Mouse (Mus musculus) heart, embryonic 13.5 days (tissue): ENCODE measurements around the gene Anxa4. TPM values are rescaled to one million over a fixed set of nuclear protein-coding genes. Genes with fewer than 3 reads are reported as not detected.
A peak's percentile ranks its signal among the peaks of the same experiment; 100 is the strongest.

ENCODE experiments used
- ATAC-seq: fragments of 200-750 bp; cut with Nextera tagmentation; 2 replicates; pipeline ENCODE4 v1.8.0; 2017; ENCODE audit warnings: moderate TSS enrichment; ENCODE audit not compliant: insufficient number of reproducible peaks, low FRiP score, low TSS enrichment; ENCODE audit errors: extremely low read depth
- H3K27ac ChIP-seq: fragments of 300-500 bp; sonication (generic); replicated peaks from 2 replicates; pipeline ENCODE4 v1.5.1; 2015; ENCODE audit warnings: moderate library complexity, mild to moderate bottlenecking, inconsistent platforms
- H3K27me3 ChIP-seq: fragments of 300-500 bp; sonication (generic); replicated peaks from 2 replicates; pipeline ENCODE4 v1.6.1; 2015; ENCODE audit warnings: mild to moderate bottlenecking, inconsistent platforms
- H3K36me3 ChIP-seq: fragments of 300-500 bp; sonication (generic); 2 replicates; pipeline ENCODE4 v1.6.1; 2015; ENCODE audit warnings: mild to moderate bottlenecking, inconsistent platforms
- H3K4me1 ChIP-seq: fragments of 300-500 bp; sonication (generic); 2 replicates; pipeline ENCODE4 v1.6.1; 2015; ENCODE audit warnings: inconsistent platforms
- H3K4me2 ChIP-seq: fragments of 300-500 bp; sonication (generic); 2 replicates; pipeline ENCODE4 v1.6.1; 2015; ENCODE audit warnings: inconsistent platforms, mild to moderate bottlenecking, moderate library complexity
- H3K4me3 ChIP-seq: fragments of 300-500 bp; sonication (generic); 2 replicates; pipeline ENCODE4 v1.5.1; 2015; ENCODE audit warnings: moderate library complexity, mild to moderate bottlenecking, inconsistent platforms
- H3K9ac ChIP-seq: fragments of 300-500 bp; sonication (generic); 2 replicates; pipeline ENCODE4 v1.6.1; 2015; ENCODE audit warnings: inconsistent platforms, mild to moderate bottlenecking, moderate library complexity
- H3K9me3 ChIP-seq: fragments of 300-500 bp; sonication (generic); 2 replicates; pipeline ENCODE4 v1.6.1; 2016; ENCODE audit warnings: inconsistent platforms
- WGBS: fragments of 180-500 bp; shearing (Covaris S2); methylation state at CpG from one replicate; pipeline ENCODE4 v1.1.7; 2015; ENCODE audit warnings: mixed read lengths; 5-methylcytosine and 5-hydroxymethylcytosine counted together
- polyA plus RNA-seq: library from polyadenylated mRNA; unstranded; fragments of >200 nt; fragmentation: Nextera tagmentation; extraction: Ambion mirVana; gene quantifications from 2 replicates; pipeline ENCODE4 v1.2.1, GENCODE M21; 2015

Gene Anxa4
- polyA plus RNA-seq: 20.1 and 24.2 TPM in 2 replicates

- ATAC-seq: no peak; the same call in 1 of the 2 replicates
Measured at GRCm38 (mm10) chr6:86793021-86793815, at the start of gene Anxa4. Gene Anxa4, minus strand, starts transcription at chr6:86793584.

GRCm38 (mm10) chr6:86841949-86842348, 48.6 kb upstream of the Anxa4 start:
- Histone ChIP-seq H3K9me3 (no peaks in the 10 kb centered on the region), H3K9ac (no peak overlapping the region), H3K4me1 (0 out of 2 replicates have a peak, but pooled peaks cover 4% of the 10 kb centered on the region), H3K4me2 (no peak overlapping the region), H3K27me3 (no peaks in the 10 kb centered on the region), H3K4me3 (no peak overlapping the region), H3K36me3 (no peaks in the 10 kb centered on the region), H3K27ac (no peak overlapping the region)
- 61% methylated on average over 3 of the region's 3 CpGs for WGBS
- no peak for ATAC-seq

More at GRCm38 (mm10) chr6:86793021-86793815, at the start of gene Anxa4:
- peaks cover 59% of the 10 kb centered on the region for H3K27me3 ChIP-seq
- H3K36me3 ChIP-seq: no peaks in the 10 kb centered on the region
- H3K27ac ChIP-seq: no peak within 1 kb of the TSS
- peak within 1 kb of the TSS; percentile 82 for H3K9ac ChIP-seq
- peak within 1 kb of the TSS; percentile 88 for H3K4me2 ChIP-seq
- H3K4me1 ChIP-seq: peaks cover 11% of the 10 kb centered on the region
- H3K9me3 ChIP-seq: no peaks in the 10 kb centered on the region
- 1% methylated on average over 41 of the region's 41 CpGs for WGBS
- H3K4me3 ChIP-seq: peak within 1 kb of the TSS; percentile 79

- Histone ChIP-seq H3K27me3 (no peaks in the 10 kb centered on the region), H3K4me3 (no peak overlapping the region), H3K4me2 (no peak overlapping the region), H3K27ac (no peak overlapping the region), H3K4me1 (0 out of 2 replicates have a peak, but pooled peaks cover 4% of the 10 kb centered on the region), H3K36me3 (no peaks in the 10 kb centered on the region), H3K9ac (no peak overlapping the region), H3K9me3 (0 out of 2 replicates have a peak, but pooled peaks cover 3% of the 10 kb centered on the region)
- WGBS: 70% methylated on average over 2 of the region's 2 CpGs
- ATAC-seq: no peak
Measured at GRCm38 (mm10) chr6:86839089-86839488, 45.7 kb upstream of the Anxa4 start.

GRCm38 (mm10) chr6:86832802-86833502, 39.6 kb upstream of the Anxa4 start:
- Histone ChIP-seq H3K4me2 (peak overlapping the region; percentile 46), H3K27ac (peak overlapping the region; percentile 85), H3K36me3 (no peaks in the 10 kb centered on the region), H3K9ac (peak overlapping the region; percentile 9; the same call in 1 of the 2 replicates), H3K9me3 (0 out of 2 replicates have a peak, but pooled peaks cover 3% of the 10 kb centered on the region), H3K4me3 (no peak overlapping the region), H3K4me1 (peaks cover 30% of the 10 kb centered on the region), H3K27me3 (no peaks in the 10 kb centered on the region)
- ATAC-seq: peak; percentile 15; the same call in 1 of the 2 replicates
- WGBS: 33% methylated on average over 13 of the region's 13 CpGs

- H3K4me2 ChIP-seq: 0 out of 2 replicates have a peak overlapping the region, but pooled peaks have one; percentile 11
- 48% methylated on average over 10 of the region's 10 CpGs for WGBS
- no peaks in the 10 kb centered on the region for H3K36me3 ChIP-seq
- no peak overlapping the region for H3K4me3 ChIP-seq
- H3K9me3 ChIP-seq: 0 out of 2 replicates have a peak, but pooled peaks cover 3% of the 10 kb centered on the region
- peaks cover 30% of the 10 kb centered on the region for H3K4me1 ChIP-seq
- H3K9ac ChIP-seq: no peak overlapping the region
- H3K27me3 ChIP-seq: no peaks in the 10 kb centered on the region
- ATAC-seq: no peak
- H3K27ac ChIP-seq: peak overlapping the region; percentile 85
Measured at GRCm38 (mm10) chr6:86830738-86831500, 37.5 kb upstream of the Anxa4 start.

- H3K9ac ChIP-seq: no peak overlapping the region
- H3K27me3 ChIP-seq: no peaks in the 10 kb centered on the region
- H3K4me3 ChIP-seq: no peak overlapping the region
- H3K9me3 ChIP-seq: no peaks in the 10 kb centered on the region
- no peaks in the 10 kb centered on the region for H3K36me3 ChIP-seq
- WGBS: 81% methylated on average over 6 of the region's 6 CpGs
- H3K27ac ChIP-seq: no peak overlapping the region
- no peak overlapping the region for H3K4me2 ChIP-seq
- ATAC-seq: no peak
- H3K4me1 ChIP-seq: peaks cover 30% of the 10 kb centered on the region
Measured at GRCm38 (mm10) chr6:86829768-86830167, 36.4 kb upstream of the Anxa4 start.

- H3K9ac ChIP-seq: no peak overlapping the region
- ATAC-seq: no peak
- no peak overlapping the region for H3K4me3 ChIP-seq
- H3K4me1 ChIP-seq: peaks cover 35% of the 10 kb centered on the region
- no peak overlapping the region for H3K4me2 ChIP-seq
- 84% methylated on average over 2 of the region's 2 CpGs for WGBS
- H3K27me3 ChIP-seq: no peaks in the 10 kb centered on the region
- H3K9me3 ChIP-seq: no peaks in the 10 kb centered on the region
- no peaks in the 10 kb centered on the region for H3K36me3 ChIP-seq
- H3K27ac ChIP-seq: no peak overlapping the region
Measured at GRCm38 (mm10) chr6:86827432-86827831, 34.0 kb upstream of the Anxa4 start.

- no peak overlapping the region for H3K4me2 ChIP-seq
Measured at GRCm38 (mm10) chr6:86824401-86824800, 31.0 kb upstream of the Anxa4 start.

GRCm38 (mm10) chr6:86823824-86824223, 30.4 kb upstream of the Anxa4 start:
- 39% methylated on average over 10 of the region's 10 CpGs for WGBS
- peak; percentile 16; the same call in 1 of the 2 replicates for ATAC-seq
- H3K4me2 ChIP-seq: no peak overlapping the region

More at GRCm38 (mm10) chr6:86824401-86824800, 31.0 kb upstream of the Anxa4 start:
- H3K36me3 ChIP-seq: no peaks in the 10 kb centered on the region
- H3K27ac ChIP-seq: no peak overlapping the region
- no peak overlapping the region for H3K4me3 ChIP-seq
- no peaks in the 10 kb centered on the region for H3K9me3 ChIP-seq
- WGBS: 87% methylated on average over 7 of the region's 7 CpGs
- H3K27me3 ChIP-seq: no peaks in the 10 kb centered on the region
- no peak overlapping the region for H3K9ac ChIP-seq
- H3K4me1 ChIP-seq: peaks cover 23% of the 10 kb centered on the region
- ATAC-seq: no peak

GRCm38 (mm10) chr6:86823051-86823431, 29.7 kb upstream of the Anxa4 start:
- Histone ChIP-seq H3K4me1 (peaks cover 23% of the 10 kb centered on the region), H3K27me3 (no peaks in the 10 kb centered on the region), H3K9me3 (no peaks in the 10 kb centered on the region), H3K9ac (no peak overlapping the region), H3K4me3 (peak overlapping the region; percentile 44; the same call in 1 of the 2 replicates), H3K27ac (0 out of 2 replicates have a peak overlapping the region, but pooled peaks have one; percentile 21), H3K4me2 (peak overlapping the region; percentile 73), H3K36me3 (no peaks in the 10 kb centered on the region)
- WGBS: 30% methylated on average over 9 of the region's 9 CpGs
- ATAC-seq: no peak

More at GRCm38 (mm10) chr6:86823824-86824223, 30.4 kb upstream of the Anxa4 start:
- no peak overlapping the region for H3K4me3 ChIP-seq
- peaks cover 23% of the 10 kb centered on the region for H3K4me1 ChIP-seq
- H3K9ac ChIP-seq: no peak overlapping the region
- no peaks in the 10 kb centered on the region for H3K9me3 ChIP-seq
- no peak overlapping the region for H3K27ac ChIP-seq
- no peaks in the 10 kb centered on the region for H3K36me3 ChIP-seq
- H3K27me3 ChIP-seq: no peaks in the 10 kb centered on the region
